Mouse (Mus musculus): ENCODE measurements around the gene Slc22a17. TPM values are rescaled to one million over a fixed set of nuclear protein-coding genes. Genes with fewer than 3 reads are reported as not detected.
A peak's percentile ranks its signal among the peaks of the same experiment; 100 is the strongest.

Gene Slc22a17
- polyA plus RNA-seq, 1 experiment from 2014 or later = 158 TPM

GRCm38 (mm10) chr14:54920076-54920685, 7.2 kb upstream of the Slc22a17 start:
- WGBS = 96% methylated on average over 16 of the region's 16 CpGs
- H3K4me2 ChIP-seq = no peak overlapping the region
- H3K4me1 ChIP-seq (replicated peaks) = peaks cover 11% of the 10 kb centered on the region
- H3K27me3 ChIP-seq = no peaks in the 10 kb centered on the region
- H3K36me3 ChIP-seq = peaks cover 52% of the 10 kb centered on the region
- H3K9me3 ChIP-seq = peaks cover 11% of the 10 kb centered on the region
- H3K9ac ChIP-seq = no peak overlapping the region
- H3K4me3 ChIP-seq = no peak overlapping the region
- no peak overlapping the region for H3K27ac ChIP-seq
- no peak for ATAC-seq (ENCODE audit: low FRiP score)

DNA sequence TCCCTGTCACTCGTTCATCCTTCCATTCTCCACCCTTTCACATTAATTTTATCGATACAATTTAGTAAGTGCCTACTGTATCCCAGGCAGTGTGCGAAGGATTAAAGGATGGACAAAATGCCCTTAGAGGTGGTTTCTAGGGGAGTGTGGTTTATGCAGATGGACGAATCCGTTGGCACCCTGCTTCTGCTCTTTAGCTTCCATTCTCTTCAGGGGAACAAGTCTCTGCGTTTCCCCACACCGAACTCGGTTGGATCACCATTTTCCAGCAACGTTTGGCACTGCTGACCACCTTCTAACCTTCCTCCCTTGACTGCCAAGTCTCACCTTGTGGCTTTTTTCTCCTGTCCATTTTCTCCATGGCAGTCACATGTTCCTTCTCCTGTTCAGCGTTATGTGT, 411 bp upstream of the Slc22a17 start:
- Histone ChIP-seq H3K4me1 (replicated peaks) (peaks cover 47% of the 10 kb centered on the region), H3K9ac (peak overlapping the region; percentile 99), H3K27me3 (no peaks in the 10 kb centered on the region), H3K9me3 (no peaks in the 10 kb centered on the region), H3K4me3 (peak overlapping the region; percentile 97), H3K36me3 (peaks cover 43% of the 10 kb centered on the region), H3K27ac (peak overlapping the region; percentile 95), H3K4me2 (peak overlapping the region; percentile 97)
- WGBS = 21% methylated on average over 10 of the region's 10 CpGs
- ATAC-seq (ENCODE audit: low FRiP score) = peak; percentile 30; the same call in 1 of the 2 replicates

DNA sequence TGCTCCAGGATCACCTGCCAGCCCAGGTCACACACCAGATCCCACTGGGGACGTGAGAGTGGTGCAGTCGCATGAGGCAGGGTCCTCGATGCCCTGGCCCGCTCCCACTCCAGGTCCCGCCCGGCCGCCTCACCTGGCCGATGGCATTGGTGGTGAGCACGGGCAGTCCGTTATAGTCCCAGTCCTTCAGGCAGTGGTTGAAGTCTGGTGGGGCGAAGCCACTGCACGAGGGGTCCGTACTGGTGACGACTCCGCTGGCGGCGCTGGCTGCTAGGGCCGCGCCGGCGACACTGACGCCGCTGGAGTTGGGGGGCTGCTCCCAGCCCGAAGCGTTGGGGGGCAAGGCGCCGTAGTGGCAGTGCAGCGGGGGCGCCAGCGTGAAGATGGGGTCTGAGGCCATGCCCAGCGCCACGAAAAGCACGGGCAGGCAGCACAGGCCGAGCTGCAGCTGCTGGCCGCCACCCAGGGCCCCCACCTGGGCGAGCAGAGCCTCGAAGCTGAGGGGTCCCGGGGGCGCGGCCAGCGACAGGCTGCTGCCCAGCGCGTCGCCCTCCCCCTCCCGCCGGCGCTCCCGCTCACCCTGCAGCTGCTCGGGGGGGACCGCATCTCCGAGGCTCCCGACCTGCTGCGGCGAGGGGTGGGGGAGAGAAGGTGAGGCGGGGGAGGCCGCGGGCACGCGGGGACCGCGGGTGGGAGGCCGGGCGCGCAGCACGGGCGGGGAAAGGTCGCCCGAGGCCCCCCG, 652 bp downstream of the Slc22a17 start:
- Histone ChIP-seq H3K4me1 (replicated peaks) (peaks cover 54% of the 10 kb centered on the region), H3K9me3 (no peaks in the 10 kb centered on the region), H3K27ac (peak overlapping the region; percentile 95), H3K36me3 (peaks cover 49% of the 10 kb centered on the region), H3K4me3 (peak overlapping the region; percentile 97), H3K4me2 (peak overlapping the region; percentile 97), H3K9ac (peak overlapping the region; percentile 99), H3K27me3 (no peaks in the 10 kb centered on the region)
- ATAC-seq (ENCODE audit: low FRiP score) = peak; percentile 79
- 4% methylated on average over 41 of the region's 69 CpGs for WGBS

DNA sequence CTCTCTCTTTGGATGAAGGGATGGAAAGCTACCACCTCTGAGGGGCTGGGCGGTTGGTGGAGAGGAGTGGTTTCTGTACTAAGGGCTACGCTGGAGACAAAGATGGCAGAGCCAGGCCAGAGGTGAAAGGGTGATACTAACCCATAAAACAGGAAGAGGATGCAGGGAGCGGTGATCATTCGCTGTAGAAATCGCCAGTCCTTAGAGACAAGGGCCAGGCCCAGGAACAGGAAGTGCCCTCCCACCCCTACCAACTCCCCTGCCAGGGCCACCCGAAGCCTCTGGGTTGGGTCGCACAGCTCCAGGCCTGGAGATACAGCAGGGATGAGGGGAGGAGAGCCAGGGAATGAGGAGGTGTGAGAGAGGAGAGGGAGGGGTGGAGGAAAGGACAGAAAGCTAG, 4.2 kb downstream of the Slc22a17 start:
- H3K4me3 ChIP-seq = no peak overlapping the region
- H3K36me3 ChIP-seq = peaks cover 65% of the 10 kb centered on the region
- H3K4me2 ChIP-seq = no peak overlapping the region
- H3K9me3 ChIP-seq = no peaks in the 10 kb centered on the region
- WGBS = 92% methylated on average over 7 of the region's 7 CpGs
- no peaks in the 10 kb centered on the region for H3K27me3 ChIP-seq
- peaks cover 54% of the 10 kb centered on the region for H3K4me1 ChIP-seq (replicated peaks)
- peak overlapping the region; percentile 49 for H3K9ac ChIP-seq
- no peak overlapping the region for H3K27ac ChIP-seq
- ATAC-seq (ENCODE audit: low FRiP score) = no peak

DNA sequence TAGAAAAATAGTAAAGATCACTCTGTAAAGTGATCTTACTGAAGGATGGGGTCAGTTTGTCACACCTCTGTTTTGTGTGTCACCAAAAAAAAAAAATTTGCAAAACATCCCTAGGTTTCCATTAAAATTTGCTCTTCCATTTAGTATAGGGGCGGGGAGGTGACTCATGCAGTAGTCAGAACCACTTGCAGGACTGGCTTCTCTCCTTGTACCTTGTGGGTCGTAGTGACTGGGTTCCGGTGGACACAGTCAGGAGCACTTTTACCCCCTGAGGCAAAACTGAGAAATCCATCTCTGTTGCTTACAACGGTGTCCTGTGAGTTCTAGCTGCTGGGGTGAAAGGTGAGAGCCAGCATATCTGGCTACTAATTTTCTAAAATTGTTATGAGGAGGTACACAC, 9.3 kb downstream of the Slc22a17 start:
- Histone ChIP-seq H3K4me2 (no peak overlapping the region), H3K9ac (no peak overlapping the region), H3K36me3 (peaks cover 50% of the 10 kb centered on the region), H3K9me3 (no peaks in the 10 kb centered on the region), H3K27ac (no peak overlapping the region), H3K4me1 (replicated peaks) (peaks cover 13% of the 10 kb centered on the region), H3K27me3 (no peaks in the 10 kb centered on the region), H3K4me3 (no peak overlapping the region)
- 96% methylated on average over 4 of the region's 4 CpGs for WGBS
- ATAC-seq (ENCODE audit: low FRiP score) = no peak

DNA sequence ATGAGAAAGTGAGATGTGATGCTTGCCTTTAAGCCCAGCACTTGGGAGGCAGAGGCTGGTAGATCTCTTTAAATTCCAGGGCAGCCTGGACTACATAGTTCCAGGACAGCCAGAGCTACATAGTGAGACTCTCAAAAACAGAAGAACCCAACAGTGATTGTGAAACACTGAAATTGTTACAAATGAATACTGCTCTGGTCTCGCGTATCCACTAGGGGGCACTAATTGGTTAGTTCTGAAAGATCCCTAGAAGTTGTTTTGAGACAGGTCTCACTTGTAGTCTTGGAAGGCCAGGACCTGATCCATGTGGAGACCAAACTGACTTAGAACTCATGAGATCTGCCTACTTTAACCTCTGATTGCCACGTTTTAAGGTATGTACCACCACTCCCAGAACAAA, 12.5 kb downstream of the Slc22a17 start:
- H3K27ac ChIP-seq = peak overlapping the region; percentile 26; the same call in 1 of the 2 replicates

GRCm38 (mm10) chr14:54897445-54897844, 15.5 kb downstream of the Slc22a17 start:
- peak overlapping the region; percentile 24; the same call in 1 of the 2 replicates for H3K27ac ChIP-seq
- H3K9me3 ChIP-seq = no peaks in the 10 kb centered on the region
- no peak overlapping the region for H3K4me3 ChIP-seq
- peak overlapping the region; percentile 21; the same call in 1 of the 2 replicates for H3K9ac ChIP-seq
- H3K4me1 ChIP-seq (replicated peaks) = peaks cover 29% of the 10 kb centered on the region
- H3K27me3 ChIP-seq = no peaks in the 10 kb centered on the region
- WGBS = 66% methylated on average over 2 of the region's 2 CpGs
- peaks cover 30% of the 10 kb centered on the region for H3K36me3 ChIP-seq
- no peak overlapping the region for H3K4me2 ChIP-seq
- ATAC-seq (ENCODE audit: low FRiP score) = no peak

More for the DNA sequence above, 12.5 kb downstream of the Slc22a17 start:
- Histone ChIP-seq H3K4me1 (replicated peaks) (peaks cover 22% of the 10 kb centered on the region), H3K27me3 (no peaks in the 10 kb centered on the region), H3K4me3 (no peak overlapping the region), H3K9me3 (no peaks in the 10 kb centered on the region), H3K9ac (no peak overlapping the region), H3K36me3 (peaks cover 49% of the 10 kb centered on the region), H3K4me2 (no peak overlapping the region)
- WGBS = under 1% methylated on average over 3 of the region's 3 CpGs
- ATAC-seq (ENCODE audit: low FRiP score) = peak; percentile 69

DNA sequence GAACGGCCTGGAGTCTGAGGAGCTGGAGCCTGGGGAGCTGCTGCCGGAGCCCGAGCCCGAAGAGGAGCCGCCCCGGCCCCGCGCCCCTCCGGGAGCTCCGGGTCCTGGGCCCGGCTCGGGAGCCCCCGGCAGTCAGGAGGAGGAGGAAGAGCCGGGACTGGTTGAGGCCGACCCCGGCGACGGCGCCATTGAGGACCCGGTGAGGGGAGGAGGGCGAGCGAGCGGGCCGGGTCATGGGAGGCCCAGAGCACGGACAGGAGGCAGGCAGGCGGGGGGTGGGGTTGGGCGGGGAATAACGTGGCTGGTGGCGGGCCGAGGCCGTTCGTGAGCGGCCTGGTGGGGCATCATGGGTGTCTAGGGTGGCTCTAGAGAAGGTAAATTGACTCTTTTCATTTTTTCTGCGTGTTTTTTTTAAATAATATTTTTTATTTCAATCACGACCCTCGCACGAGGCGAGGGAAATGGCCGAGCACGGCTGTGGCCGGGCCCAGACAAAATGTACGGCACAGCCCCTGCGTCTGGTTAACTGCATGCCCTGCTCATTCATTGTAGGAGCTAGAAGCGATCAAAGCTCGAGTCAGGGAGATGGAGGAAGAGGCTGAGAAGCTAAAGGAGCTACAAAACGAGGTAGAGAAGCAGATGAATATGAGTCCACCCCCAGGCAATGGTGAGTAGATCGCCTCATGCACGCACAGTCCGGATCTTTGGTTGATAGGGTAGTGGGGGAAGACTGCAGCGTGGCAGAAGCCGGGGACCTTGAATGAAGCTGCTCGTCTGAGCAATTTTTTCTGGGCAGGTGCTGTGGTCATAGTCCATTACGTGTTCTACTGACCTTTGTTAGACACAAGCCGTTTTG, 18.4 kb downstream of the Slc22a17 start:
- Histone ChIP-seq H3K4me1 (replicated peaks) (peaks cover 29% of the 10 kb centered on the region), H3K9ac (peak overlapping the region; percentile 100), H3K27ac (peak overlapping the region; percentile 98), H3K9me3 (no peaks in the 10 kb centered on the region), H3K4me2 (peak overlapping the region; percentile 75), H3K4me3 (peak overlapping the region; percentile 93), H3K36me3 (peaks cover 30% of the 10 kb centered on the region), H3K27me3 (no peaks in the 10 kb centered on the region)
- ATAC-seq (ENCODE audit: low FRiP score) = peak; percentile 58
- WGBS = under 1% methylated on average over 53 of the region's 54 CpGs

DNA sequence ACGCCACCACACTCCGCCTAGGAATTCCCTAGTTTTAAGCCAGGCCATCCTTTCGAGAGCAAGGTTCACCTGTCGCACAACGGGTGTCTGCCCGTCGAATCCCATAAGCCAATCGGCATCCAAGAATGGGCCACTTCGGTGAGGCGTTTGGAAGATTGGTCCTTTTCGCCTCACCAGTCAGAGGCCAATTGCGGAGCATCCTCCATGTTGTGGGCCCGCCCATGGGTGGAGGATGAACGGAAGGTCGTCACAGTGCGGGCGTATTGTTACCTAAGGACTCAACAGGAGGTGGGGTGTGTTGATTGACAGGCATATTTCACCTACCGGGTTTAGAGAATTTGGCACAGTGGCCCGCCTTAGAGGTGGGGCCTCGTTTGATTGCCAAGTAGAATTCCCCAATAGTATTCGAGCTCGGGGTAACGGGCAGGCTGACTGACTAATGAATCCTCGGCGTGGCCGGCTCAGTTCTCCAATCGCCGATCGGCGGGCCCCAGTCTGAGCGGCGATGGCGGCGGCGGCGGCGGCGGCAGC, 19.2 kb downstream of the Slc22a17 start:
- Histone ChIP-seq H3K4me1 (replicated peaks) (peaks cover 29% of the 10 kb centered on the region), H3K9ac (peak overlapping the region; percentile 100), H3K4me3 (peak overlapping the region; percentile 93), H3K4me2 (peak overlapping the region; percentile 48), H3K27ac (peak overlapping the region; percentile 98), H3K27me3 (no peaks in the 10 kb centered on the region), H3K36me3 (peaks cover 33% of the 10 kb centered on the region), H3K9me3 (no peaks in the 10 kb centered on the region)
- peak; percentile 99 for ATAC-seq (ENCODE audit: low FRiP score)
- WGBS = under 1% methylated on average over 38 of the region's 38 CpGs

- peak within 1 kb of the TSS; percentile 93 for H3K4me3 ChIP-seq
Measured at GRCm38 (mm10) chr14:54892200-54892599, 20.7 kb downstream of the Slc22a17 start, which contains the start of gene Pabpn1. Gene Pabpn1, plus strand, starts transcription at chr14:54892500.

GRCm38 (mm10) chr14:54885309-54885708, 27.6 kb downstream of the Slc22a17 start:
- Histone ChIP-seq H3K9me3 (no peaks in the 10 kb centered on the region), H3K36me3 (peaks cover 28% of the 10 kb centered on the region), H3K4me3 (no peak overlapping the region), H3K9ac (peak overlapping the region; percentile 53), H3K27ac (no peak overlapping the region), H3K4me1 (replicated peaks) (peaks cover 33% of the 10 kb centered on the region), H3K27me3 (no peaks in the 10 kb centered on the region), H3K4me2 (peak overlapping the region; percentile 81)
- 90% methylated on average over 11 of the region's 11 CpGs for WGBS
- ATAC-seq (ENCODE audit: low FRiP score) = no peak

More at GRCm38 (mm10) chr14:54892200-54892599, 20.7 kb downstream of the Slc22a17 start, which contains the start of gene Pabpn1:
- Histone ChIP-seq H3K4me2 (peak within 1 kb of the TSS; percentile 48), H3K4me1 (replicated peaks) (peaks cover 26% of the 10 kb centered on the region), H3K9me3 (no peaks in the 10 kb centered on the region), H3K36me3 (peaks cover 22% of the 10 kb centered on the region), H3K9ac (peak within 1 kb of the TSS; percentile 56; the same call in 1 of the 2 replicates), H3K27me3 (no peaks in the 10 kb centered on the region), H3K27ac (peak within 1 kb of the TSS; percentile 86)
- no peak for ATAC-seq (ENCODE audit: low FRiP score)
- 95% methylated on average over 3 of the region's 3 CpGs for WGBS

Measured in hindbrain, embryonic 13.5 days (tissue).